Mouse (Mus musculus) gastrocnemius, postnatal 36 days (tissue): ENCODE data around the gene Cntnap5c. TPM values are rescaled to one million over a fixed set of nuclear protein-coding genes. Genes with fewer than 3 reads are reported as not detected.
"Not testable (repeated sequence)": the region's sequence is repeated elsewhere in the genome, so short reads cannot be mapped to it uniquely, and the experiment has no call there.

ENCODE experiments used
- DNase-seq, 2 experiments: peaks; one replicate each; pipeline ENCODE4 v3.0.0; 2022
- intact Hi-C: fragments of 180-260 bp; cut with DNase I; formaldehyde crosslinking; loops from one replicate; pipeline ENCODE4 v1.15.1; 2025
- long read RNA-seq, 2 experiments: library from polyadenylated mRNA; stranded (forward); transcript quantifications; one replicate each; pipeline ENCODE4 v2.0.0; 2021
- total RNA-seq, 2 experiments: library from RNA; stranded (reverse); gene quantifications; 2 replicates each; pipeline ENCODE4 v1.2.3; 2021

The Cntnap5c gene
- not detected for total RNA-seq
- long read RNA-seq, experiment 1, result 0 reads
- long read RNA-seq, experiment 2, result 0 reads

- intact Hi-C loops, result no loop called here
- DNase-seq, result no peak
Observed at GRCm38 (mm10) chr17:57768622-57769610, at the start of gene Cntnap5c. Gene Cntnap5c (plus strand): TSS chr17:57769570.

DNA sequence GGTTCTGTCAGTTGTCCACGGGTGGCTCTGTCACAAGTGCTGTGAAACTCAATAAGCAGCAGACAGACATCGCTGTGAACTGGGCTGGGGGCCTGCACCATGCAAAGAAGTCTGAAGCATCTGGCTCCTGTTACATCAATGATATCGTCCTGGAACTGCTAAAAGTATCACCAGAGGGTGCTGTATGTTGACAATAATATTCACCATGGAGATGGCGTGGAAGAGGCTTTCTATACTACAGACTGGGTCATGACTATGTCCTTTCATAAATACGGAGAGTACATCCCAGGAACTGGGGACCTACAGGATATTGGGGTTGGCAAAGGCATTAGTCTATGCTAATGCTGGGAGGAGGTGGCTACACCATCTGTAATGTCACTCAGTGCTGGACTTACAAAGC is 27.3 kb upstream of the Cntnap5c start, which contains the start of gene Gm21834:
Gm21834 (minus strand) TSS at position 101 of the 400 bp plus-strand sequence.
- DNase-seq, result no peak
- intact Hi-C loops, result no loop called here

DNA sequence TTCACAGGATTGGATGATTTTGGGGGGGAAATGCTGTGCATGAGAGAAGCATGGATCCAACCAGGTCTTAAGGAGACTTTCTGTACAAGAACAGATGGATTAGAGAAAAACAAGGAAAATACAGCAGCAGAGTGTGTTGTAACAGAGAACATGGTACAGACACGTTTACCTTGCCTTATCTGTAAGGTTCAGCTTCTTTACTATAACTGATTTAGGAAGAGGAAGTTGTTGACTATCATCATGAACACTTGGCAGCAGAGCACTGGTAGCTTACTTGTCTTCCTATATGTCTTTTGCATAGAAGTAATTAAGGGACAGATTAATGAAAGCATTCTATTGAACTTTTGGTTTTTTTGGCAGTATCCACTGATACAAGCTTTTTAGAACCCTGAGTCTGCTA is 11.3 kb upstream of the Cntnap5c start:
- DNase-seq, result no peak
- intact Hi-C loops, result no loop called here

GRCm38 (mm10) chr17:57767306-57767705 is 2.1 kb upstream of the Cntnap5c start:
- intact Hi-C loops, result no loop called here
- DNase-seq, result no peak

GRCm38 (mm10) chr17:57770904-57771303 is 1.5 kb downstream of the Cntnap5c start:
- DNase-seq, result no peak
- intact Hi-C loops, result no loop called here

GRCm38 (mm10) chr17:57788161-57788799 is 18.9 kb downstream of the Cntnap5c start:
- DNase-seq, result no peak

GRCm38 (mm10) chr17:57795408-57795807 is 26.0 kb downstream of the Cntnap5c start:
- intact Hi-C loops, result no loop called here
- DNase-seq, result no peak

More at GRCm38 (mm10) chr17:57788161-57788799, 18.9 kb downstream of the Cntnap5c start:
- intact Hi-C loops, result no loop called here

GRCm38 (mm10) chr17:57796668-57797311 is 27.4 kb downstream of the Cntnap5c start:
- intact Hi-C loops, result no loop called here
- no peak for DNase-seq

GRCm38 (mm10) chr17:57799414-57799985 is 30.1 kb downstream of the Cntnap5c start:
- intact Hi-C loops, result no loop called here
- DNase-seq, result no peak

- intact Hi-C loops, result no loop called here
- no peak for DNase-seq
Observed at GRCm38 (mm10) chr17:57801180-57801579, 31.8 kb downstream of the Cntnap5c start.

DNA sequence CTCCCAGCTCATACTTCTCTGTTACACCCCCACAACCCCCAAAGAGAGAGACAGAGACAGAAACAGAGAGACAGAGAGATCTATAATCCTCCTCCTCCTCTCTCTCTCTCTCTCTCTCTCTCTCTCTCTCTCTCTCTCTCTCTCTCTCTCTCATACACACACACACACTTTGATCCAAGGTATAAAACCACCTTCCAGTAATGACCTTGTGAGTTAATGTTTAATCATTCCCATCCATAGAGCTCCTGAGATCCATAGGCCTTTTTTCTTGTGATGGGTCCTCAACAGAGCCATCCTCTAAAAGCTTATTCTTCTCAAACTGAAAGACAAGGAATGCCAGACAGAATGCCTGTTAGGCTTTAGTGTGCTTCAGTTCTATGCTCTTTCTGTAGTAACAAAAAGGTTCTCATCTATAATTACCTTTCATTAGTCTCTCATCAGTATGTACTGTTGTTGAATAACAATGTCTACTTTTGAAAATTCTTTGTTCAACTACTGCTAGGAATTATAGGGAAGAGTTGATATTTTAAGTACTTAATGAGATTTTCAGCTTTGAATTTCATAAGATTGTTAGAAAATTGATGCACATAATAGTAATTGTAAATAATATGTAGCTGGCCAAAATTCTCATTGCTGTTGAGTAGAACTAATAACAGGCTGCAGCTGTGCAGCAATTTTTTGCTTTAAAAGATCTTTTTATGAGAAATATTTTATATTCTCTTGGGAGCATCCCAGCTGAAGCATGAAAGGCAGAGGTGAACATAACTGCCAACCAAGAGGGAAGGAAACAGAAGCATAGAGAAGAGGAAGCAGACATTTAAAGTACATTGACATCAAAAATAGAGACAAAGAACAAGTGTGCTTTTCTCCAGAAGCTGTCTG is 68.0 kb downstream of the Cntnap5c start:
- intact Hi-C loops, result no loop called here
- no peak for DNase-seq

DNA sequence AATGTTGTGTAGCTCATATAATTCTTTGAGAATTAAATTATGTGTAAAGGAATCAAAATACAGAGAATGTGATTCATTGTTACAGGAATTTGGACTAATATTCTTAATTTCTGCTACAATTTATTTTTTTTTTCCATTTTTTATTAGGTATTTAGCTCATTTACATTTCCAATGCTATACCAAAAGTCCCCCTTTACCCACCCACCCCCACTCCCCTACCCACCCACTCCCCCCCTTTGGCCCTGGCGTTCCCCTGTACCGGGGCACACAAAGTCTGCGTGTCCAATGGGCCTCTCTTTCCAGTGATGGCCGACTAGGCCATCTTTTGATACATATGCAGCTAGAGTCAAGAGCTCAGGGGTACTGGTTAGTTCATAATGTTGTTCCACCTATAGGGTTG is 86.4 kb downstream of the Cntnap5c start:
- DNase-seq, intact Hi-C loops: not testable (repeated sequence)

DNA sequence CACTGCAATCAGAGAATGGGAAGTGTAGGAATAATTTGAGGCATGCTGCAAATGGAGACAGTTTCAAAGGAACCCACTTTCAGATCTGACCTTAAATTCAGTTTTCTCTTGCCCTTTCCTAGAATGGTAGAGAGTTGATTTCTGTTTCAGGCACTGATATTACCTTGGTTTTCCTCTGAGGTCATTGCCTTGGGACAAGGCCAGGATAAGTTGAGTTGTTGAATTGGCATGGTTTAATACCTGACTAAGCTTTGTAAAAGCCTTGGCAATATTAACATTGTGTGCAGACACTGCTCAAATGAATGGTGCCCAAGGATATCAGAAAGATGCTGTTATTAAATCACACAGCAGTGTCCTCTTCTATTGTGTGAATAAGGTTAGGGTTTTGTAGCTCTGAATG is 96.6 kb downstream of the Cntnap5c start:
- intact Hi-C loops, result no loop called here
- DNase-seq, result no peak

GRCm38 (mm10) chr17:57887742-57888389 is 118.5 kb downstream of the Cntnap5c start:
- intact Hi-C loops, result no loop called here
- DNase-seq, result no peak

- intact Hi-C loops, result no loop called here
Observed at GRCm38 (mm10) chr17:57911770-57912293, 142.5 kb downstream of the Cntnap5c start.

DNA sequence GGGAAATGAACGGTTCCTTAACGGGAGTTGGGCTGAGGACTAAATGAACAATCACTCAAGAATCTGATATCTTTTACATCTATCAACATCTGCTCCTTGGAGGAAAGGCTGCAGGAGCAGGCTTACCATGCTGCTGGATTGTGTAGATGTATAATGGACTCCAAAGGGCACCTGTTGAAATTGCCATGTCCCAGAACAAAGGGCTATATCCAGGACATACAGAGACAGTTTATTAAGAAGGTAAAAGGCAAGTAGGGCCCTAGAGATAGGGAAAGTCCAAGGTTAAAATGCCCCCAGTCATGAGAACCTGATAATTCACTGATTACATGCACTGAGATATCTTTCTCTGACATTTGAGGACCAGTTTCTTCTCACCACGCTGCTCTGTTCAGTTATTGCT is 214.9 kb downstream of the Cntnap5c start:
- no peak for DNase-seq
- intact Hi-C loops, result no loop called here

More at GRCm38 (mm10) chr17:57911770-57912293, 142.5 kb downstream of the Cntnap5c start:
- DNase-seq, result no peak

DNA sequence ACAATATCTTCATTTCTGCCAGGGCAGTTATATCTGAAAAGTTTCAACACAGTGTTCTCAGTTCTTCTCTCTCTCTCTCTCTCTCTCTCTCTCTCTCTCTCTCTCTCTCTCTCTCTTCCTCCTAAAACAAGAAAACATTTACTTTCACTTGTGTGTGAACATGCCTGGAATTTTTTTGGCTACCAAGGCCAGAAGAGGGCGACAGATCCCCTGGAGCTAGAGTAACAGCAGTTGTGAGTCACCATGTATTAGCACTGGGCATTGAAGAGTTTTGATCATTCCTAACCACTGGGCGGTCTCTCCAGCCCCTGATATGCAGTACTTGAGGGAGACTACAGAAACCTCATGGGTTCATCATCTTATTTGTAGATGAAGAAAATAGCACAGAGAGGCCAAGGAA is 219.1 kb downstream of the Cntnap5c start:
- DNase-seq, result no peak
- intact Hi-C loops, result no loop called here

GRCm38 (mm10) chr17:57996461-57996860 is 227.1 kb downstream of the Cntnap5c start:
- intact Hi-C loops, result no loop called here
- no peak for DNase-seq

DNA sequence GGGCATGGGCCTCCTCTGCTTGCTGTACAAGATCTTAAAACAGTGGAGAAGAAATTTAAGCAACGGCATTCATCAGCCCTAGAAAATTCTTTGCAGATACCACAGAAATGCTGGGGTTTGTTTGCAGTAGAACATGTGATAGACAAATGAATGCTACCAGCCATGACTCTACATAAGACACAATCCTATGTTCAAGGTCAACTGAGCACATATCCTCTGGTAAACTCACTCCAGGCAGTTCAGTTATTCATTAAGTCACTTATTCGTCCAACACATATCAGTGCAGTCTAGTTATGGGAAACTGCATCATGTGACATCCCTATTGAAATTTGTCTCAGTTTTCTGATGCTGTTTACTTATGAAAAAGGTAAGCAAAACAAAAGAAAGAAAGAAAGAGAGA is 229.7 kb downstream of the Cntnap5c start:
- no peak for DNase-seq
- intact Hi-C loops, result no loop called here
